Mouse (Mus musculus) kidney, embryonic 15.5 days (tissue): ENCODE data around the gene Uevld. TPM values are rescaled to one million over a fixed set of nuclear protein-coding genes. Genes with fewer than 3 reads are reported as not detected.
"Not testable (repeated sequence)": the region's sequence is repeated elsewhere in the genome, so short reads cannot be mapped to it uniquely, and the experiment has no call there.

Experiments
- ATAC-seq: fragments of 200-750 bp; cut with Nextera tagmentation; replicated peaks from 2 replicates; pipeline ENCODE4 v1.8.0; 2017; ENCODE audit warnings: moderate TSS enrichment; ENCODE audit not compliant: low FRiP score
- H3K27ac ChIP-seq: fragments of 300-500 bp; sonication (generic); 2 replicates; pipeline ENCODE4 v1.5.1; 2015; ENCODE audit warnings: mild to moderate bottlenecking, inconsistent platforms
- H3K27me3 ChIP-seq: fragments of 300-500 bp; sonication (generic); 2 replicates; pipeline ENCODE4 v1.6.1; 2015; ENCODE audit warnings: inconsistent platforms
- H3K36me3 ChIP-seq: fragments of 300-500 bp; sonication (generic); 2 replicates; pipeline ENCODE4 v1.6.1; 2015; ENCODE audit warnings: inconsistent platforms
- H3K4me1 ChIP-seq: fragments of 300-500 bp; sonication (generic); 2 replicates; pipeline ENCODE4 v1.6.1; 2015; ENCODE audit warnings: inconsistent platforms
- H3K4me2 ChIP-seq: fragments of 300-500 bp; sonication (generic); 2 replicates; pipeline ENCODE4 v1.6.1; 2015; ENCODE audit warnings: moderate library complexity, mild to moderate bottlenecking, inconsistent platforms
- H3K4me3 ChIP-seq: fragments of 300-500 bp; sonication (generic); replicated peaks from 2 replicates; pipeline ENCODE4 v1.5.1; 2015; ENCODE audit warnings: mild to moderate bottlenecking, inconsistent platforms
- H3K9ac ChIP-seq: fragments of 300-500 bp; sonication (generic); 2 replicates; pipeline ENCODE4 v1.6.1; 2015; ENCODE audit warnings: mild to moderate bottlenecking, inconsistent platforms
- H3K9me3 ChIP-seq: fragments of 300-500 bp; sonication (generic); replicated peaks from 2 replicates; pipeline ENCODE4 v1.6.1; 2016; ENCODE audit warnings: inconsistent platforms
- WGBS: fragments of 180-500 bp; shearing (Covaris S2); methylation state at CpG from one replicate; pipeline ENCODE4 v1.1.7; 2015; ENCODE audit warnings: mixed read lengths; 5-methylcytosine and 5-hydroxymethylcytosine counted together
- polyA plus RNA-seq: library from polyadenylated mRNA; unstranded; fragments of >200 nt; fragmentation: Nextera tagmentation; extraction: Ambion mirVana; gene quantifications from 2 replicates; pipeline ENCODE4 v1.2.1, GENCODE M21; 2015

Uevld gene
- polyA plus RNA-seq, 1 experiment from 2014 or later: 11.7 TPM

- no peak overlapping the region for H3K4me2 ChIP-seq
- H3K4me1 ChIP-seq: peaks cover 7% of the 10 kb centered on the region; the same call in 1 of the 2 replicates
- H3K36me3 ChIP-seq: peaks cover 81% of the 10 kb centered on the region
- H3K9me3 ChIP-seq: no peaks in the 10 kb centered on the region
- no peak overlapping the region for H3K9ac ChIP-seq
- no peaks in the 10 kb centered on the region for H3K27me3 ChIP-seq
- no peak overlapping the region for H3K4me3 ChIP-seq
- no peak for ATAC-seq
- H3K27ac ChIP-seq: no peak overlapping the region
- 94% methylated on average over 3 of the region's 3 CpGs for WGBS
Observed at GRCm38 (mm10) chr7:46995558-46995957, 37.2 kb upstream of the Uevld start.

DNA sequence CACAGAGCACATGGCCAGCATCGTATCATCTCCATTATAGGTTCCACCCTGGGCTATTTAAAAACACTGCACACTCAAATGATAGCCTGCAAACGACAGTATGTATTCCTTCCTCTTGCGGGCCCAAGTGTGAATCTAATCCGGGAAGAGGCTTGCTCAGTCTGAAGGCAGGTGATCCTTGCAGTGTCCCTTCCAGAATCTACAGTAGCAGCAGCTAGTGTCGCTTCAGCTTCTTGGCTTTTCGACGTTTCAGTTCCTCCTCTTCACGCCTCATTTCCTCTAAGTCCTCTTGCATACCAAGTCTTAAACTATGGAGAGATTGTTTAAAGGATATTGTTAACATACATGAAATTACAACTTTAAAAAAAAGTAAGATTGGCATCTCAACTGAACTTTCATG, 34.8 kb upstream of the Uevld start:
- ATAC-seq: no peak
- H3K4me3 ChIP-seq: no peak overlapping the region
- H3K4me2 ChIP-seq: no peak overlapping the region
- WGBS: 64% methylated on average over 8 of the region's 8 CpGs
- no peak overlapping the region for H3K9ac ChIP-seq
- H3K27ac ChIP-seq: no peak overlapping the region
- H3K9me3 ChIP-seq: no peaks in the 10 kb centered on the region
- H3K27me3 ChIP-seq: no peaks in the 10 kb centered on the region
- no peaks in the 10 kb centered on the region for H3K4me1 ChIP-seq
- peaks cover 70% of the 10 kb centered on the region for H3K36me3 ChIP-seq

DNA sequence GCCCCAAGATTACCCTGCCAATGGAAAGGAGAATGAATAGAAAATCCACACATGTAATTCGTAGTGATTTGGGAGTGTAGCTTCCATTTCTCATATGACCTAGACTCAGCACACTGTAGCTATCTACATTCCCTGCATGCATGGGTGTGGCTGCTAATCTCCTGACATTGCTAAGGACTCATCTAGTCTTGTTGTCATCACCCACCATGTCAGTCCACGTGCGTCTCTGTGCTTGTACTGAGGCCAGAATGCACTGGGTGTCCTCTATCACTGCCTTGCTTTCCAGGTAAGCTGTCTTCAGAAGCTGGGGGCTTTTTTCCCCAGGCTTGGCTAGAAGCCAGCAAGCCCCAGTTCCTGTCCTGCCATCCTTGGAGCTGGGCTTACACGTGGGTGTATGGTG, 31.1 kb upstream of the Uevld start:
- H3K4me3 ChIP-seq, H3K27ac ChIP-seq, H3K4me2 ChIP-seq, H3K9me3 ChIP-seq, H3K27me3 ChIP-seq, ATAC-seq, H3K9ac ChIP-seq: not testable (repeated sequence)
- peaks cover 16% of the 10 kb centered on the region for H3K4me1 ChIP-seq
- H3K36me3 ChIP-seq: peaks cover 36% of the 10 kb centered on the region
- 84% methylated on average over 4 of the region's 4 CpGs for WGBS

DNA sequence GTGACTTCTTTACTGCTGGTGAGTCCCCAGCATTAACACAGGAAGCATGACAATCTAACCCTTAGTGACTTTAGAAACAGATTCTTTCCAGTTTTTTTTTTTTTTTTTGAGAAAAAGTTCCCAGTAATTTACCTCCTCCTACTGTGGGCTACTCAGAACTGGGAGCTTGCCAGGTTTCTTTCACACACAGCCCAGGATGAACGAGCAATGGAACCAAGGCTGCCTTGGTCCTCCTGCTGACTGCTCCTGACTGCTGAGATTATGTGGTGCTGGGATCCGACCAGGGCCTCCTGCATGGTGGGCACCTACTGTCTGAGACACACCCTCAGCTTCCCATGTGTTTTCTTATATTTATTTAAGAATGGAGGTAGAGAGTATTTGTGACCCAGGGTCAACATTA, 28.7 kb upstream of the Uevld start:
- Histone ChIP-seq H3K36me3 (peaks cover 16% of the 10 kb centered on the region), H3K27me3 (no peaks in the 10 kb centered on the region), H3K4me3 (no peak overlapping the region), H3K27ac (0 out of 2 replicates have a peak overlapping the region, but pooled peaks have one; percentile 48), H3K9ac (no peak overlapping the region), H3K4me2 (no peak overlapping the region), H3K4me1 (peaks cover 16% of the 10 kb centered on the region), H3K9me3 (no peaks in the 10 kb centered on the region)
- WGBS: 34% methylated on average over 2 of the region's 2 CpGs
- peak; percentile 49; the same call in 1 of the 2 replicates for ATAC-seq

DNA sequence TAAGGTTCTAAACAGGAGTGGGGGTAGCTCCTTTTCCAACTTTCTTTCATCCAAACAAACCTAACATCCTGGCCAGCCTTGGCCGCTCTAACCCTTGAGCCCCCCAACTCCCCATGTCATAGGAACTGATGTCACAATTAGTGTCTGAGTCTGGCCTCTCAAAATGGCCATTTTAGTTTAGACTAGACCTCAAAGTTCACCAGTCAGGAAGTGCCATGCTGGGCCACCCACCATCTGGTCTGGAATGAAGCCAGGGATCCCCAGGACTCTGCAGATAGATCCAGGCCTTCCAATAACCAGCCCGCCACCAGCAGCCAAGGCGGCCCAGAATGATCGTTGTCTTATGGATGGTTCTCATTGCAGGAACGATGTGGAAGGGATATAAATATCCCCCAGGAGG, 28.3 kb upstream of the Uevld start:
- 35% methylated on average over 5 of the region's 5 CpGs for WGBS
- Histone ChIP-seq H3K4me2 (no peak overlapping the region), H3K4me1 (peaks cover 16% of the 10 kb centered on the region), H3K27ac (peak overlapping the region; percentile 48; the same call in 1 of the 2 replicates), H3K4me3 (no peak overlapping the region), H3K36me3 (peaks cover 12% of the 10 kb centered on the region), H3K27me3 (no peaks in the 10 kb centered on the region), H3K9me3 (no peaks in the 10 kb centered on the region), H3K9ac (no peak overlapping the region)
- ATAC-seq: no peak; the same call in 1 of the 2 replicates

DNA sequence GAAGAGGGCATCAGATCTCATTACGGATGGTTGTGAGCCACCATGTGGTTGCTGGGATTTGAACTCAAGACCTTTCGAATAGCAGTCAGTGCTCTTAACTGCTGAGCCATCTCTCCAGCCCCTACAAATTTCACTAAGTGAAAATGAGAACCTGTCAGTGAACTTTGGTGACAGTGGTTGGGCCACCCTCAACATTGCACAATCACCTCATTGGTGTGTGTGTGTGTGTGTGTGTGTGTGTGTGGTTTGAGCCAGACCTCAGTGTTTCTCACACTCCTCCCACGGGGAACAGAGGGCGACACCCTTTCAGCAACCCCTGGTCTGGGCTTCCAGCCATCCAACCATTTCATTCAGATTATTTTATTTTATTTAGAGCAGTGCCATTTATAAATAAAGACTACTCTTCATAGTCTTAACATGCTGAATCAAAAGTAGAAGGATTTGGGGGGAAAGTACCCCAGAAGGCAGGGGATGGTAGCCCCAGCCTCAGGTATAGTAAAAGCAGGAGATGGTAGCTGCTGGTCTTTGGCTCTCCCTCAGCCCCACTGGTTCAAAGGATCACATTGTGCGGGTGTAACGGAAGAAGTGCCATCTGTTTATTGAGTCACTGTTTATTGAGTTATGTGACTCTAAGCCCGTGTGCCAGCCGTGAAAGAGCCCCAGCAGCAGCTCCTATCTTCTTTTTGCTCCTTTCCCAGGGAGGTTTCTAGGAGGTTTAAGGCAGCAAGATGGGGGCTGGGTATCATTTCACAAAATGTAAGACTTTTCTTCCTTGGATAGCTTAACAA, 27.6 kb upstream of the Uevld start:
- peak overlapping the region; percentile 30; the same call in 1 of the 2 replicates for H3K27ac ChIP-seq
- ATAC-seq: no peak
- WGBS: 45% methylated on average over 8 of the region's 8 CpGs

GRCm38 (mm10) chr7:46983280-46983679, 25.0 kb upstream of the Uevld start, which contains the start of gene Gm9999:
TSS of gene Gm9999 (plus strand) at chr7:46983580.
- H3K27me3 ChIP-seq: no peaks in the 10 kb centered on the region
- no peak within 1 kb of the TSS for H3K27ac ChIP-seq
- H3K36me3 ChIP-seq: no peaks in the 10 kb centered on the region
- no peak for ATAC-seq
- 90% methylated on average over 3 of the region's 3 CpGs for WGBS
- H3K9ac ChIP-seq: no peak within 1 kb of the TSS
- no peak within 1 kb of the TSS for H3K4me2 ChIP-seq
- H3K4me1 ChIP-seq: peaks cover 16% of the 10 kb centered on the region
- no peak within 1 kb of the TSS for H3K4me3 ChIP-seq
- no peaks in the 10 kb centered on the region for H3K9me3 ChIP-seq

More for the DNA sequence above, 27.6 kb upstream of the Uevld start:
- H3K9ac ChIP-seq: no peak overlapping the region
- no peak overlapping the region for H3K4me3 ChIP-seq
- no peaks in the 10 kb centered on the region for H3K9me3 ChIP-seq
- H3K4me2 ChIP-seq: no peak overlapping the region
- peaks cover 6% of the 10 kb centered on the region; the same call in 1 of the 2 replicates for H3K36me3 ChIP-seq
- no peaks in the 10 kb centered on the region for H3K27me3 ChIP-seq
- H3K4me1 ChIP-seq: peaks cover 16% of the 10 kb centered on the region

GRCm38 (mm10) chr7:46975456-46975855, 17.1 kb upstream of the Uevld start:
- Histone ChIP-seq H3K27ac (no peak overlapping the region), H3K27me3 (no peaks in the 10 kb centered on the region), H3K9ac (no peak overlapping the region), H3K4me2 (no peak overlapping the region), H3K9me3 (no peaks in the 10 kb centered on the region), H3K36me3 (no peaks in the 10 kb centered on the region), H3K4me3 (no peak overlapping the region), H3K4me1 (no peaks in the 10 kb centered on the region)
- WGBS: 86% methylated on average over 11 of the region's 11 CpGs
- no peak for ATAC-seq

- Histone ChIP-seq H3K9ac (no peak overlapping the region), H3K4me1 (no peaks in the 10 kb centered on the region), H3K4me2 (no peak overlapping the region), H3K27ac (no peak overlapping the region), H3K9me3 (no peaks in the 10 kb centered on the region), H3K27me3 (no peaks in the 10 kb centered on the region), H3K4me3 (no peak overlapping the region), H3K36me3 (no peaks in the 10 kb centered on the region)
- ATAC-seq: no peak
- WGBS: 95% methylated on average over 4 of the region's 4 CpGs
Observed at GRCm38 (mm10) chr7:46974648-46975047, 16.3 kb upstream of the Uevld start.

GRCm38 (mm10) chr7:46969898-46970297, 11.6 kb upstream of the Uevld start:
- Histone ChIP-seq H3K27ac (no peak overlapping the region), H3K4me2 (no peak overlapping the region), H3K27me3 (no peaks in the 10 kb centered on the region), H3K4me1 (no peaks in the 10 kb centered on the region), H3K4me3 (no peak overlapping the region), H3K36me3 (no peaks in the 10 kb centered on the region), H3K9me3 (no peaks in the 10 kb centered on the region), H3K9ac (no peak overlapping the region)
- no peak for ATAC-seq
- WGBS: 91% methylated on average over 4 of the region's 4 CpGs

- peaks cover 11% of the 10 kb centered on the region for H3K4me1 ChIP-seq
- ATAC-seq: no peak
- 85% methylated on average over 7 of the region's 7 CpGs for WGBS
- H3K27me3 ChIP-seq: peaks cover 9% of the 10 kb centered on the region
- H3K4me3 ChIP-seq: no peak overlapping the region
- no peaks in the 10 kb centered on the region for H3K9me3 ChIP-seq
- no peak overlapping the region for H3K27ac ChIP-seq
- H3K36me3 ChIP-seq: no peaks in the 10 kb centered on the region
- H3K9ac ChIP-seq: no peak overlapping the region
- H3K4me2 ChIP-seq: no peak overlapping the region
Observed at GRCm38 (mm10) chr7:46964070-46964469, 5.7 kb upstream of the Uevld start.

DNA sequence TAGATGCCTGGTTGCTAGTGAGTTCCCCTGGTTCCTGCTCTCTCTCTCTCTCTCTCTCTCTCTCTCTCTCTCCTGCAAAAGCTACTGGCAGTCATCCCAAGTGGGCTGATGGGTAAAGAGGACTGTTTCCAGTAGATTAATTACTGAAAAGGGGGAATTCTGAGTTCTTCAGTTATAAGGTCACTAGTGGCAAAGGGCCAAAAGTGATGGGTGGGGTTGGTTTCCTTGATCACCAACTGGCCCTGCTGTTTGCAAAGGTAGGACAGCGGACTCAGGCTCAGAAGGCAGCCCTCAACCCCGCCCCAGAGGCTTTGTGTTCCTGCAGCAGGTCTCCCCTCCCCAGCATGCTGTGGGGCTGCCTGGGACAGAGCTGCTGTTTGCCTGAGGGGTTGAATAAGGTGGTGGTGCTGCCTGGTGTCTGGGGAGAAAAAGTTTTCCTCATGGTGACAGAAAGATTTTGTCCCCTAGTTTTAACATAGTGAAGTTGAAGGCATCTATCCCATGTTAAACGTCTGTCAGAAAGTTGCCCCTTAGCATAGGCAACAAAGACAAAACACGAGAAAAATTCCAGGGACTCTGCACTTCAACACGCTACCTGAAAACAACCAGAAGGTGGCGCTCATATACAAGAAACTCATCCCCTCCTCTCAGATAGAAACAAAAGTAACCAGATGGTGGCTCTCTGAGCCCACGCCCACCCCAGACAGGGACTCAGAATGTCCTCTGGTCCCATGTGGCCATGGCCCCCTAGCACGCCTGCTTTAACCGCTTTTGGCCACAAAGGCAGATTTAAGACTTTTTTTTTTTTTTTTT, 4.7 kb upstream of the Uevld start:
- Histone ChIP-seq H3K36me3 (no peaks in the 10 kb centered on the region), H3K9ac (0 out of 2 replicates have a peak overlapping the region, but pooled peaks have one; percentile 17), H3K4me1 (peaks cover 11% of the 10 kb centered on the region), H3K27me3 (peaks cover 9% of the 10 kb centered on the region), H3K4me2 (peak overlapping the region; percentile 28), H3K27ac (peak overlapping the region; percentile 45; the same call in 1 of the 2 replicates), H3K4me3 (no peak overlapping the region), H3K9me3 (no peaks in the 10 kb centered on the region)
- ATAC-seq: peak; percentile 78
- under 1% methylated on average over 9 of the region's 9 CpGs for WGBS
